Mouse (Mus musculus) kidney, adult 10 weeks (tissue): ENCODE data around the gene Shcbp1l. TPM values are rescaled to one million over a fixed set of nuclear protein-coding genes. Genes with fewer than 3 reads are reported as not detected.

Source experiments
- polyA plus RNA-seq: library from polyadenylated mRNA; stranded (reverse); fragments of 350-450 nt; fragmentation: Illumina TruSeq; extraction: RNeasy Lipid Tissue Mini Kit (QIAGEN cat#74804); gene quantifications from one replicate; pipeline ENCODE4 v1.2.3, GENCODE M21; 2014; ENCODE audit warnings: low read depth, low replicate concordance

Gene Shcbp1l
- not detected for polyA plus RNA-seq

GRCm38 (mm10) chr1:153424770-153425584 is at the start of gene Shcbp1l:
Gene Shcbp1l, plus strand, starts transcription at chr1:153425162.

DNA sequence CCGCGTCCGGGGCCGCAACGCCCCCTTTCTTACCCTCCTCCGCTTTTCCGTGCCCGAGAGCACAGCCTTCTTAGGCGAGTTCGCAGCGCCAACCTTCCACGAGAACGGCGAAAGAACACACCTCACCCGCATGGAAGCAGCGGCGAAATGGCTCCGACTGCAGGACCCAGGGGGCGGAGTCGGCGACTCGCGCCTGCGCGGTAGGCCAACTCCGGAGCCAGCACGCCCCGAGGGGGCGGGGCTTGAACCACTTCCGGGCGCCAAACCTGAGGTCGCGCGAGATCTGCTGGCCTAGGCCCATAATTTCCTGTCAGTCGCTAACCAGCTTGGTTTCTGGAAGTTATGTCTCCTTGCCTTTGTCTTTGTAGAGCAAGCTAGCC is 62.5 kb downstream of the Shcbp1l start, which contains the start of gene Dhx9:
Dhx9 (minus strand) TSS at position 161 of the 380 bp plus-strand sequence.

Other genes starting within 250 kb of the Shcbp1l start
- 8.3 TPM for gene Lamc2, start 238.7 kb upstream of the Shcbp1l start, polyA plus RNA-seq
- 12.7 TPM for gene Lamc1, start 92.4 kb upstream of the Shcbp1l start, polyA plus RNA-seq
- 255 TPM for gene Dhx9, start 62.5 kb downstream of the Shcbp1l start, polyA plus RNA-seq
- gene Npl, start 124.9 kb downstream of the Shcbp1l start, polyA plus RNA-seq = 75.8 TPM
- not detected for gene Rgs8, start 227.9 kb downstream of the Shcbp1l start, polyA plus RNA-seq